Mouse (Mus musculus) urinary bladder, adult 2 months (tissue): Measurements from ENCODE around the gene Calr4. TPM values are rescaled to one million over a fixed set of nuclear protein-coding genes. Genes with fewer than 3 reads are reported as not detected.

Source experiments
- DNase-seq: peaks from one replicate; pipeline ENCODE4 v3.0.0; 2022; ENCODE audit warnings: low spot score
- polyA plus RNA-seq: library from polyadenylated mRNA; depleted of rRNA; stranded (reverse); fragments of >200 nt; gene quantifications from 2 replicates; pipeline ENCODE4 v1.2.3, GENCODE M21; 2012; rRNA removed

The Calr4 gene
- polyA plus RNA-seq, result 0.04 and 0.18 TPM in 2 replicates

DNA sequence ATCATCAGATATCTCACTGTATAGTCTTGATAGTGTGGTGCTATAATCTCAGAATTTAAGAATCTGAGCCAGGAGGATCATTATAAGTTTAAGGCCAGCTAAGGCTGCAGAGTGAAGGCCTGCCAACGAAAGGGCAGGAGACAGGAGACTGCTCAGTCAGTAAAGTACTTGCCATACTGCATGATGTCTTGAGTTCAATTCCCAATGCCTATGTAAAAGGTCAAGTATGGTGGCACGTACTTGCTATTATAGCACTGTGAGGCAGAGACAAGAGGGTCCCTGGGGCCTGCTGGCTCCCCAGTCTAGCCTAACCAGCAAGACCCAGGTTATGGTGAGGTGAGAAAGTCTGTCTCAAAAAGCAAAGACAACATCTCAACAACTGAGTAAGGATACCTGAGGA, at the start of gene Calr4:
Calr4 (plus strand) TSS at position 301 of the 400 bp plus-strand sequence.
- DNase-seq, result no peak

DNA sequence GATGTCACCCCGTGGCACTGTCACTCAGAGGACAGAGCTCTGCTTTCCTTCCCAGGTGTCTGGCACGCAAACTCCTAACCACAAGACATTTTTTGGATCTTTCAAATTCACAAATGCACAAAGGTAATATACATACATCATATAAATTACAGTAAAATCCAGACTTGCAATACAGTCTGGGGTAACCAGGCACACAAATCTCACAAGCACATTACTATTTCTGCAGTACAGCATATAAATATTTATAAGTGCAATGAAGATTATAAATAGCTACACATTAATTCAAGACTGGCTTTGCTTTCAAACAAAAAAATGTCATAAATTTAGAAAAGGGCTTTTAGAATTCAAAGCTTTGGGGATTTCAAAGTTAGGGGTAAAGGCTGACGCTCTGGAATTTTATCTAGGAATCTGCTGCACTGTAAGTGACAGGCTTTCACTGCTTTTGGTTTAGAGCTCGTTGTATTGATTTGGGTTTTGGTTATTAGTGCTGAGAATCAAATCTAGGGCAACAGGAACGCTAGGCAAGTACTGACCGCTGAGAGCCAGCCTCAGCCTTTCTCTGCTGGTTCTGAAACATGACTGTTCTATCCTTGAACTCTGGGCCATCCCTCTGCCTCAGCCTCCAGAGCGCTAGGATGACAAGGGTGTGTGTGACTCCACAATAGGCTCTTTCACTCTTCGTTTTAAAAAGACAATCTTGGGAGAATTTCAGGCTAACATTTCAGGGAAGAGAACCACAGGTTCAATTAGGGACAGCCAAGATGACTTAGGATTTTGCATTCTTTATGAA, 48.5 kb upstream of the Calr4 start:
- no peak for DNase-seq

DNA sequence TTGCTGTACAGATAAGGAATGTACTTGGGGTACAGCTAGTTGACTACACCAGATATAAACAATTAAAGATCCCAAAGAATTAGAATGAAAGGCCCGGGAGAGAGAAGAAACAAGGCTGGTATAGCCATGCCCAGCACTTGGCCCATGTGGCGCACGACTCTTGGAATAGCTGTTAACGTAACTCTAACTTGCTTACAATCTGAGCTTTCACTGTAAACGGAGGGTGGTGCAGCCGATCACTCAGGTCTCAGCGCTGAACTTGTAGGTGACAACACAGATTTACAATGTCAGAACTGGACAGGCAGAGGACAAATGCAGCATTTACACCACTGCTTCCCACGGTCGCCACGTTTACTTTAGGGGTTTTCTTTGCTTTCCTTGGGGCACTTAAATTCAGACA, 42.7 kb upstream of the Calr4 start:
- DNase-seq, result no peak

DNA sequence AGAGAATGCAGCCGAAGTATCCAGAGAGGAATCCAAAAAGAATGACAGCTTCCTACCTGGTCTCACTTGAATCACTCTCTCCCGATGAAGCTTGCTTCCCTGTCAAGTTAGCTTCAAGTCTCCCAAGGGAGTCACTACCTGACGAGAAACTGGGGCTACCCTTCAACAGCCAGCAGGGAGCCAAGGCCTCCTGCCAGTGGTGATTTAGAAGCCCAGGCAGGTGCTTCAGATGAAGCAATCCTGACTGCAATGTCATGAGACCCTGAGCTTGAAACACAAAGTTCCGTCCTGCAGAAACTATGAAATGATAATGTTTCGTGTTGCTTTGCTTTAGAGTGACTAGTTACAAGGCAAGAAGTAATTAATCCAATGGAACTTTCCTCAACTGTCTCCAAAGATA, 40.4 kb upstream of the Calr4 start:
- DNase-seq, result no peak

DNA sequence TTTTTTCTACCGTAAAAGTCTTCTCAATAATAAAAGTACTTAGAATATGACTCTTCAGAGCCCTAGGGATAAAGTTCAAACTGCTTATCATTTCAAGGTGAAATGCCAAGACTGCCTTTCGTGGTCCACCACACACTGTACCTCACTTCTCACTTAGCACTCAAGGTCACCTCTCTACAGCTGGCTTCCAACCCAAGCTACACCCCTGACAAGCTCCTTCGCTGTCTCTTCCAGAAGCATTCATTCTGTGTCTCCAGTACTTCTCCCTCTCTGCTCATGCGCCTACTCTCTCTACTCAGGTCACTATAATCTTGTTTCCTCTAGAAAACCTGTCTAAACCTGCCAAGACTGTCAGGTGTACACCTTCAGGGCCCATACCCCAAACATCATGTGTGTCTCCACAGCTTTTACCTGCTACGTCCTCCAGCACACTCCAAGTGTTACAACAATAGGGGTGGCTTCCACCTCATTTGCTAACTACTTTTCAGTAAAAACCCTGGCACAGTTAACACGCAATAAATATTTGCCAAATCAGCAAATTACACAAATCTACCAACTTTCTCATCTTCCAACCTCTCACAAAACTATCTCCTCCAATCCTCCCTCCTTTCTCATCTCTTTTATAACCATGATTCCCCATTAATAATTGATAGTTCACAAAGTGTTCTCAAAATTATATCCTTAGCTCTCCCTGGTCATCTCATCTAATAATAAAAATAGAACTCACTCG, 38.2 kb upstream of the Calr4 start:
- DNase-seq, result no peak

DNA sequence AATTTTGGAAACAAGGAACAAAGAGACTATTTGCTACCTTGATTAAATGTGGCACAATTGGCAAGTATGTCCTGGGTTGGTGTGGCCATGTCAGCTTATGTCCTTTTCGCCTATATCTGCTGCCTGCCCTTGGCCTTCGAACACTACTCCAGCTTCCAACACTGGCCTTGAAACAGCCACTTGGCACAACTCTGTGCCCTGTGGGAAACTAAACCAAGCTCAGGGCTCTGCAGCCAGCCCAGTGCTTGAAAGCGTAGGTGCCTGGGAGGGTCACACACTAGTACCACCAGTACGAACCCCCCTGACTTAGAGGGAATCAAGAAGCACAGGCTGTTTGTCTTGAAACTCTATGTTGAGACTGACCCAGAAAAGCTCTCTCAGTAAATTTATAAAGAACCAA, 35.2 kb upstream of the Calr4 start:
- no peak for DNase-seq

DNA sequence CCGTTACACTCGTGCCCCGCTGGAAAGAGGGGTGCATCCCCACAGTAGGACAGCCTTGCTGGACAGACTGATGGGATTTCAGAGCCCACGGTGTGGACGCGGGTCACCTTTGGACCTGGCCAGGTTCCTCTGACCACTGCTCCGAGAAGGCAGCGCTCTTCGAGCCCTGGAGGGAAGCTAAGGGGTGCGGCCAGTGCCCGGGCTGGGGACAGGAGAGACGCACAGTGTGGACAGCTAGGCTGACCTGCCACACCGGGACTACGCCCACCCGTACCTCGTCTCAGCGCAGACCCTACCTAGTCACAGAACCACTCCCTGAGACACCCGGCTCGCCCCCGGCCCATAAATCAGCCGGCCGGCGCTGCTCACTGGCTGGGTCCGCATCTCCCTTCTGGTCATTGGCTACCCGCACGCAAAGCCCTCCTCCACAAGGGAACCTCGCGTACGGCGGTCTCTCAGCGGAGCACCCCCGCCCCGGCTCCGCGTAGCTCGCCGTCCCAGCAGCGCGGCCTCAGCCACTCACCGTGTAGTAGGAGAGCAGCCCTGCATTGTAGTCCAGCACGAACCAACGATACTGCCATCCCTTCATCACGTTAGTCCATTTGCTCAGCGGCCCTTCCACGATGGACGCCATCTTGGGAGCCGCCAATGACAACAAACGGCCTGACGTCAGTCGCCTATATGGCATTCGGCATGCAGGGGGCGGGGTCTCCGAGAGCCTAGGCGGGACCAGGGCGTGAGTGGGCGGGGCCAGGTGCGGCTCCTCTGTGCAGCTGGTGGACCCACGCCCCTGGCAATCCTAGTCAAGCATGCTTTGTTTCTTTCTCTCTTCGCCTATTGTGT, 32.5 kb upstream of the Calr4 start, which contains the start of gene Osbpl9:
Osbpl9 (minus strand) TSS at position 691 of the 843 bp plus-strand sequence.
- peak; percentile 97 for DNase-seq

DNA sequence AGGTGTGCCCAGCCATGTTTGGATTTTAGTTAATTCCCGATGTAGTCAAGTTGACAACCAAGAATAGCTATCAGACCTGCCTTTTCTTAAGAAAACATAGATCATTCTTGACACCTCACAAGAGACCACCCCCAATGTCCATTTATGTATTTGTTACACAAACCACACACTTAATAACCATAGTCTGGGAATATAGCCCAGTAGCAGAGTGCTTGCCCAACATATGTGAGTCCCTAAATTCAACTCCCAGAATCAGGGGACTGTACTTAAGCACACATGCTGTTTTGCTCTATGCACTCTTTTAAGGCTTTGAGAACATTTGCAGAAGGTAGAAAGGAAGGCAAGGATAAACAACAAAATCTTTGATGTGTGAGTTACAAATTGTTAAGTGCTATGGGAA, 30.4 kb upstream of the Calr4 start:
- no peak for DNase-seq

DNA sequence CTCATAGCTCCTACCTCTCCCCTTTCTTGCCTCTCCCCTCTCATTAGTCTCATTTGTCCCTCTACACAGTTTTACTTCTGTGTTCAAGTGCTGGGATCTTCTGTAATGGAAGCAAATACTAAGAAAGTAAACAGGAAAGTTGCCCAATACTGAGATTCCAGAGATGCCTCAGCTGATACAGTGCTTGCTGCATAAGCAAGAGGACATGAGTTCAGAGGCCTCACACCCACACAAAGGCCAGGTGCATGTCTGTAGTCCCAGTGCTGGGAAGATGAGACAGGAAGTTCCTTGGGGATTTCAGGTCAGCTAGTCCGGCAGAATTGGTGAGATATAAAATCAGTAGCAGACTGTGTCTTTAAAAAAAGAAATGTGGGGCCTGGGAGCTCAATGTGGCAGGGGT, 29.9 kb upstream of the Calr4 start:
- DNase-seq, result no peak

DNA sequence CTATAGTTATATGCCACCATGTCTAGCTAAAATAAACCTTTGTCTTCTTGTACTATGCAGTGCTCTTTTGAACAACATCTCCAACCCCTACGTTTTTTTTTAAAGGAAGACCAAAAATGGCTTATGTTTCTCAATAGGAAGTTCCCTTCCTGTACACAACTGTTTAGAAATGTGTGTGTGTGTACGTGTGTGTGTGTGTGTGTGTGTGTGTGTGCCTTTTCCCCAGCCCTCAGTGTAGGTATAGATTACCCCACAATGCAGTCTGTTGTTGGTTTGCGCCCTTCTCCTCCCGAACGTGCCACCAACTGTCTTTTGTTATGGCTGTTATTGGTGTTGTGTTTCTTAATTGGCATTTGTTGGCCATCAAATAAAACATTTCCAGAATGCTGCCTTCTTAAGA, 26.8 kb upstream of the Calr4 start:
- no peak for DNase-seq

DNA sequence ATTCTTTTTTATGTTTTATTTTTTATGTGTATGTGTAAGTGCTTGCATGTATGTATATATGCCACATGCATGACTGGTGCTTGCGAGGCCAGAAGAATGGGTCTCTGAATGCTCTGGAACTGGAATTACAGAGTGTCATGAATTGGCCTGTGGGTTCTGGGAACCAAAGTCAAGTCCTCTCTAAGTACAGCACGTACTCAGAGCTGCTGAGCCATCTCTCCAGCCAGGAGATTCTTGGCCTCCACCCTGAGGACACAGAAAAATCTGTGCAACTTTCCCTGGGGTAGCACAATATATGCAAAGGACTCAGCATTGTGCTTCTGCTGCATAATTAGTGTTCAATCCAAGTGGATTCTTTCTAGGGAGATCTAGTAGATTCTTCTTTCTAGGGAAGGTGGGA, 24.0 kb upstream of the Calr4 start:
- no peak for DNase-seq

DNA sequence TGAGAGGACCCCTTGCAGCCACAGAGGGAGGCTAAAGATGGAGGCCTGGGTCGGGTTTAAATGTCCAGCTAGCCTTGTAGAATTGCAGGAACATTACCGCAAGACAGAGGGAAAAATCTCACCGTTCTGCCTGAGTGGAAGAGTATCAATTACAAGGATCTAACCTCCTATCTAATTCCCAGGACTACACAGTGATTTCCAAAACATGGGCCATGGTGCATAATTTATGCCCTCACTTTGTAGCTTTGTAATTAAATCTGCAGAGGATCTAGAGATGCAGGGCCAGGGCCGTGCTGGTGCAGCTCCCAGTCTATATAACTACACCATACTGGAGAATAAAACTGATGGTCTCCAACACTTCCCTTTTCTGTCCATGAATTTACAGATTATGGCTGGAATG, 23.4 kb upstream of the Calr4 start:
- DNase-seq, result no peak

DNA sequence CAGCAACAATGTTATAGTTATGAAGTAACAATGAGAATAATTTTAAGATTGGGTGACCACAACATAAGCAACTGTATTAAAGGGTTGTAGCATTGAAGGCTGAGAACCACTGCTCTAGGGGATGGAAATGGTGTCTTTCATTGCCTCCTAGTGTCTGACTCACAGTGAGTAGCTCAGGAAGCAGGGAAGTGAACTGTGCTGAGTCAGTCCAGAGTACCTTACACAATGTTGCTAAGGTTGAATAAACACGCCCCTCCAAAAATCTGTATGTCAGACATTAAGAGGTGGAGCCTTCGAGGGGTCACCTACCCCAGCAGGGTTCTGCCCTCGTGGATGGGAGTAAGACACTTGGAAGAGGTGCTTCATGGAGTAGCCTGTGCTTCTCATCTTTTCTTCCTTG, 20.3 kb upstream of the Calr4 start:
- no peak for DNase-seq

DNA sequence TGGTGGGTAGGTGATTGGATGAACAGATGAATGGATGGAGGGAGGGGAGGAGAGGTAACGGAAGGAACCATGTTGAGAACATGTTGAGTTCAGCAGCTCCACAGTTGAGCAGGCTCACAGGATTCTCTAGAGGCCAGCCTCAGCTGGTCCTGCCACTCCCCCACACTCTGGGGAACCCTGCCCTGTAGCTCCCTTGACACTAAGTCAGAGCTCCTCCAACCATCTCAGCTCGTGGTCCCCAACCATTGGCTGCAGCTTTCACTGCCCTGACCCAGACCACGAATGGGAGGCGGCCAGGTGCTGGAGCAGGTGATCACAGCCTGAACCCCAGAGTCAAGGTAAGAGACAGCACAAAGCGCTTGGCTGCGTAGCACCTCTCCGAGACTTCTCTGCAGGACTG, 16.3 kb upstream of the Calr4 start:
- DNase-seq, result no peak

DNA sequence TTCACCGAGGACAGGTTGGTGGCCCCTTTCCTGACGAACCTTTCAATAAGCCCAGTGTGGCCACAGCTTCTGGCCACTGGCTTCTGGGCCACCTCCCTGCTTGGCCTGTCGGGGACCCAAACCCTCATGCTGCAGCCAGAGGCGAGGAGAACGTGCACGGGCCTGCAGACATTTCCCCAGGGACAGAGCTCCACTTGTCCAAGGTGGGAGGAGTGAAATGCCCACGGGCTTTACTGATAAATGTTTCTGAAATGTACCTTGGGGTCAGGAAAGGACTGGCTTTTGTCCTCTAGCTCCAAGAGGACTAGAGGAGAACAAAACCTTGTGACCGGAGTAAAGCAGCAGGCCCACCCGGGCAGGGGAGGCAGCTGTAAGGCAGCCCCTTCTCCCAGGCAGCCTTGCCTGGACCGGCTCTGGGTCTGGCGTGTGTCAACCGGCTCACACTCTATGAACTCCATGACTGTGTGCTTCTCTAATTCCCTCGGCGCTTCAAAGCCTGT, 13.8 kb upstream of the Calr4 start:
- no peak for DNase-seq

DNA sequence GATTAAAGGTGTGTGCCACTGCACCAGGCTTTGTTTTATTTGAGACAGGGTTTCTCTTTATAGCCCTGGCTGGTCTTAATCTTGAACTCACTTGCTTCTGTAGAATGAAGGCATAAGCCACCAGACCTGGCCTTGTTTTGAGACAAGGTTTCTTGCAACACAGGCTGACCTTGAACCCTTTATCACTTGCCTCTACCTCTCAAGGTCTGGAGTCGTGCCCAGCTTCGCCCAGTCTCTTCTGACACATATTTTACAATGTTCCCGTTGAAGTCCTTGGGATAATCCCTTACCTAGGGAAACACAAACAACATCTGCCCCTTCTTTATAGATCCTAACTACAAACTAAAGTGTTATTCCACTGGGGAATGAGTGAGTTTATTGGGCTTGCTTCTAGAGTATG, 12.3 kb upstream of the Calr4 start:
- DNase-seq, result no peak

DNA sequence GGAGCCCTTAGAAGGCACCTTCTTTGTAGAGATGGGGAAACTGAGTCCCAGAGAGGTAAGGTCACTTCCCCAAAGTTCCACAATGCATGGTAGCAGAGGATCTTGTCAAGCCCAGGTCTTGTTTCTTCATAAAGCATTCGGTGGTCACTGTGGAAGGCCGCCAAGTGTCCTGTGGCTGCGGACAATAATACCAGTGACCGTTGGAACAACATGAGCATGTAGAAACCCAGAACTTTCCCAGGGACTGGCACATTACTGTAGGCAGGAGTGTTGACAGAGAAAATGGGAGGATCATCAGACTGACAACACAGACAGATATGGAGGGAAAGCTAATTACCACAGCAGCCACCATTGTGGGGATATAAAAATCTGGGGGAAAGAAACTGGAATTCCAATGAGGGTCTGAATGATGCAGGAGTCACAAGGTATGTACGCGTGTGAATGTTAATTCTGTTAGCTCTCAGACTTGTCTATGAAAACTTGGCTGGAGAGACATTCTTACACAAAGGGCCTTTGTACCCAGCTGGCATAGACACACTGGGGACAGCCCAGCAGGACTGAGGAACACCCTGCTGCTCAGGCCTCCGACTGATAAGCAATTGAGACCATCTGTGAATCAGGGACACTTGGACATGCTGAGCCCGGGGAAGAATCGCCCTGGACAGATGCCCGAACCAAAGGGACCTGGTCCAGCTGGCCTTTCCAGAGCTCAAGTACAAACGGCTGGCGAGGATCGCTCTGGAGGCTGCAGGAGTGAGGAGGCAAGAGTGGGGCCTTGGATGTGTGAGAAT, 9.3 kb upstream of the Calr4 start:
- DNase-seq, result no peak

DNA sequence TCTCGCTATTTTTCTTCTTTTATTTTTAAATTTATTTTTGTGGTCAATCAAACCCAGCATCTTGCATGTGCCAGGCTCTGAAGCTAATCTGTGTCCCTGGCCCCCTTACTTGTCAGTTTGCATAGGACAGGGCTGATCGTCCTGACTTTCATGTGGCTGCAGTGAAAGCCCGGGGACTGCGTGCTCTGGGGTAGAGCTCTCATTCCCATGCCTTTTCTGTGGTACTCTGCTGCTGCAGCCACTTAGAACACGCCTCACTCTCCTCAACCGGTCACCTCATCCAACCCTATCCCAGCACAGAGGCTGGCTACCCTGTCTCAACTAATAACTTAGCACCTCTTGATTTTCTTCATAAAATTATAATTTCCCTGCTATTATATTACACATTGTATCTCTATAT, 8.7 kb upstream of the Calr4 start:
- DNase-seq, result no peak

DNA sequence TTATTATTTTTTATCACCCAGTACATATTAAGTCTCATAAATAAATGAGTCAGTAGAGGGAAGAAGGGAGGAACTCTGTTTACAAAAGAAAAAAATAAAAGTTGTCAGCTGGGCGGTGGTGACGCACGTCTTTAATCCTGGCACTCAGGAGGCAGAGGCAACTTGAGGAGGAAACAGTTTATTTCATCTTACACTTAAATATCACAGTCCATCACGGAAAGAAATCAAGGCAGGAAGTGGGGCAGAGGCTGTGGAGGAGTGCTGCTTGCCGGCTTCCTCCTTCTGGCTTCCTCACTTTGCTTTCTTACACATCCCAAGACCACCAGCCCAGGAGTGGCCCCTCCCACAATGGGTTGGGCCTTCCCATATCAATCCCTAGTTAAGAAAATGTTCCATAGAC, 8.2 kb upstream of the Calr4 start:
- DNase-seq, result no peak

DNA sequence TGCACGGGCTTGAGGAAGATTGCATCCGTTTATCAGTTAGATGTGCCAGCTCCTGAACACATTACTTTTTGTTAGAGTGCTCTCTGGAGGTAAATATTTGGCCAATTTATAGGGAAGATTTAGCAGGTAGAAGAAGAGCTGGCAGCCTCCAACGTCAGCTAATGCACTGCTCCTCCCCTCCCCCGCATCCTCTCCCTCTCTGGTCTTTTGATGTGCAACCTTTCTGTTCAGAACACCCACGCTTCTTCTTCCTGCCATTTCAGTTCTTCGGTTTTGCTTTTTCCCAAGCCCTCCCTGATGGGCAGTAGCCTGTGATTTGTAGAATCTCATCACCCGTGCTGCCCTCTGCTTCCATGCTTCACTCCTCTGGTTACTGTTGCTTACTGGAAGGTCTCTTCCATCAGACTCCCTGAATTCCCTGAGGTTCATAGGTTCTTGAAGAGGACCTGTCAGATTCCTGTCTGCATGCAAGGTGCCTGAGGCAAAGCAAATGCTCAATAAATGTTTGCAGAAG, 4.5 kb upstream of the Calr4 start:
- DNase-seq, result no peak

DNA sequence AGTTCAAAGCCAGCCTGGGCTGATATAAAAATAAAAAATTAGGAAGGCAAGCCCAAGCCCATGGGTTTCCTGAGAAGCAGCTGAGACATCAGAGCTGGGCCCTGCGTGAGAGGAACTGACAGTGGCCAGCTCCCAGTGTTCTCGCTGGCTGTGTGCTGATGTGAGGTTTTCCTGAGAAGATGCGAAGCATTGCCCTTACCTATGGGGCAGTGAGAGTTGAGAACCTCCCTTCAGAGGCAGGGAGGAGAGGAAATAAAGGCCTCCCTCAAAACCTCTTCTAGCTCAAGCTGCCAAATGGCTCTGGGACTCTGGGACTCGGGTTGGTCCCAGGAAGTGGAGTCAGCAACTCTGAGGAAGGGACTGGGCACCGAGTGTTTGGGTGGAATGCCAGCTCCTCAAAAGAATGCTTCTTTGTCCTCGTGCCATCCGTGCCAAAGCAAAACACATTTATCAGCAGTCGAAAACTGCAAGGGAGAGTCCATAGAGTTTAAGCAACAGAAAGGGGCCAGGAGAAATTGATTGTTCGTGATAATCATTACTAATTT, 593 bp downstream of the Calr4 start:
- no peak for DNase-seq
